Mouse (Mus musculus) liver, embryonic 16.5 days (tissue): ENCODE measurements at regions not wholly inside any gene's neighbourhood (a gene's known extent, or its start where the extent isn't known, plus 50 kb on each side); places are given as distances from the start of the nearest gene placed in this dataset.

Experiments
- ATAC-seq: fragments of 200-750 bp; cut with Nextera tagmentation; 2 replicates; pipeline ENCODE4 v1.8.0; 2017; ENCODE audit warnings: low read depth, mild to moderate bottlenecking, moderate number of reproducible peaks, moderate library complexity
- H3K27ac ChIP-seq: fragments of 300-500 bp; sonication (generic); 2 replicates; pipeline ENCODE4 v1.5.1; 2014; ENCODE audit warnings: mild to moderate bottlenecking, low read length
- H3K27me3 ChIP-seq: fragments of 300-500 bp; sonication (generic); 2 replicates; pipeline ENCODE4 v1.6.1; 2014; ENCODE audit warnings: low read depth, low read length, mixed read lengths; ENCODE audit not compliant: control insufficient read depth, insufficient read depth
- H3K36me3 ChIP-seq: fragments of 300-500 bp; sonication (generic); 2 replicates; pipeline ENCODE4 v1.6.1; 2014; ENCODE audit warnings: mild to moderate bottlenecking; ENCODE audit not compliant: control insufficient read depth, insufficient read depth
- H3K4me1 ChIP-seq: fragments of 300-500 bp; sonication (generic); 2 replicates; pipeline ENCODE4 v1.6.1; 2014; ENCODE audit warnings: low read depth, low read length, mixed read lengths; ENCODE audit not compliant: control insufficient read depth
- H3K4me2 ChIP-seq: fragments of 300-500 bp; sonication (generic); 2 replicates; pipeline ENCODE4 v1.6.1; 2014; ENCODE audit warnings: low read depth, low read length, mixed read lengths
- H3K4me3 ChIP-seq: fragments of 300-500 bp; sonication (generic); 2 replicates; pipeline ENCODE4 v1.5.1; 2014; ENCODE audit warnings: low read depth, mild to moderate bottlenecking, low read length
- H3K9ac ChIP-seq: fragments of 300-500 bp; sonication (generic); 2 replicates; pipeline ENCODE4 v1.6.1; 2014; ENCODE audit warnings: low read depth, low read length
- H3K9me3 ChIP-seq: fragments of 300-500 bp; sonication (generic); replicated peaks from 2 replicates; pipeline ENCODE4 v1.6.1; 2016; ENCODE audit warnings: low read length; ENCODE audit not compliant: control insufficient read depth
- WGBS: fragments of 180-500 bp; shearing (Covaris S2); extraction: QIAGEN DNeasy Blood & Tissue Kit; methylation state at CpG from one replicate; pipeline ENCODE4 v1.1.7; 2014; ENCODE audit not compliant: insufficient replicate concordance; 5-methylcytosine and 5-hydroxymethylcytosine counted together

GRCm38 (mm10) chr9:87387516-87387915 is 132.2 kb upstream of the Cep162 start:
- Histone ChIP-seq H3K4me2 (no peak overlapping the region), H3K9ac (no peak overlapping the region), H3K27ac (no peak overlapping the region), H3K27me3 (no peaks in the 10 kb centered on the region), H3K36me3 (no peaks in the 10 kb centered on the region), H3K4me1 (no peaks in the 10 kb centered on the region), H3K9me3 (no peaks in the 10 kb centered on the region), H3K4me3 (no peak overlapping the region)
- ATAC-seq = no peak
- WGBS = 67% methylated on average over 5 of the region's 5 CpGs

- no peak for ATAC-seq
- H3K27me3 ChIP-seq = no peaks in the 10 kb centered on the region
- H3K4me1 ChIP-seq = no peaks in the 10 kb centered on the region
- no peaks in the 10 kb centered on the region for H3K36me3 ChIP-seq
- WGBS = 53% methylated on average over 3 of the region's 3 CpGs
- H3K9ac ChIP-seq = no peak overlapping the region
- no peaks in the 10 kb centered on the region for H3K9me3 ChIP-seq
- H3K4me3 ChIP-seq = no peak overlapping the region
- H3K27ac ChIP-seq = no peak overlapping the region
- no peak overlapping the region for H3K4me2 ChIP-seq
Observed at GRCm38 (mm10) chr9:87383513-87383912, 128.2 kb upstream of the Cep162 start.

DNA sequence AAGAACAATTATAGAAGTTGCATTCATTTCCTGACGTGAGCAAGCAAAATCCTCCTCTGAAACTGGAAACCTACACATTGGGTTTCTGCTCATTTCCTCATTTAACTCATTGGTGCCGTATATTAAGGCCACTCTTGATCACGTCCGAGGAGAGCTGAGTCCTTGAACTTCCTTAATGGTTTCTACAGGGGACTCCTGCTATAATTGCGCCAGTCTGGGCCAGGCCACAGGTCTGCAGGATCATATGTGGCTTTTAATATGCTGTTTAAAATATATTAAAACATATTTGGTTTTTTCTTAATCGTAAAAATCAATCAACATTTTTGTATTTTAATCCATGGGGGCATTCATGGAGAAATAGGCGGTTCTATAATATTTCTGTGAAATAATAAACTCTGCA is 122.6 kb upstream of the Cep162 start:
- Histone ChIP-seq H3K27ac (no peak overlapping the region), H3K4me3 (no peak overlapping the region), H3K4me1 (no peaks in the 10 kb centered on the region), H3K27me3 (no peaks in the 10 kb centered on the region), H3K4me2 (no peak overlapping the region), H3K9ac (no peak overlapping the region), H3K9me3 (no peaks in the 10 kb centered on the region), H3K36me3 (no peaks in the 10 kb centered on the region)
- no peak for ATAC-seq
- 35% methylated on average over 7 of the region's 7 CpGs for WGBS

DNA sequence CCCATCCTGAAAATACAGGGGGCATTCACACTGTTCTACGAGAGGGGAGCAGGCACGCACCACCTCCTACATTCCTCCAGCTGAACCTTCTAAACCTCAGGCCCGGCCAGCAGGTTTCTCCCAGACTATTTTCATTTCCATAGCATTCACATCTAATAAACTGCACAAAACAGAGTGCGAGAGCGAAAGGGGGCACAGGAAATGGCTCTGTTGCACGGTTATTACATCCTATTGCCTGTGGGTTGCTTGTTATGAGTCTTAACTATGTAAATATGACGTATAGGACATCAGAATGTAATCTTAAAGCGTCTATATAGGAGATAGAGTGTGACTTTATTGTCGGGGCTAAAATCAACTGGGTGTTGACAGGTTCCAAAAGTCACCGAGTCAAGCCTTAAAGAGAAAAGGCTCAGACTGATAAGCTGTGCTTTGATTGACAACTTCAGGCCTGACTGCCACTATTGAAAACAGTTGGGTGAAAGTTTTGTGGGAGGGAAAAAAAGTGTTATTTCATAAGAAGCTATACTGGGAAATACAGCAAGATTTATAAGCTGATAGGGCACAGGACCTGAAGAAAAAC is 121.5 kb upstream of the Cep162 start:
- no peaks in the 10 kb centered on the region for H3K27me3 ChIP-seq
- no peak overlapping the region for H3K4me3 ChIP-seq
- no peak overlapping the region for H3K4me2 ChIP-seq
- no peak overlapping the region for H3K27ac ChIP-seq
- 57% methylated on average over 10 of the region's 10 CpGs for WGBS
- H3K36me3 ChIP-seq = no peaks in the 10 kb centered on the region
- ATAC-seq = no peak
- no peak overlapping the region for H3K9ac ChIP-seq
- H3K9me3 ChIP-seq = no peaks in the 10 kb centered on the region
- no peaks in the 10 kb centered on the region for H3K4me1 ChIP-seq

DNA sequence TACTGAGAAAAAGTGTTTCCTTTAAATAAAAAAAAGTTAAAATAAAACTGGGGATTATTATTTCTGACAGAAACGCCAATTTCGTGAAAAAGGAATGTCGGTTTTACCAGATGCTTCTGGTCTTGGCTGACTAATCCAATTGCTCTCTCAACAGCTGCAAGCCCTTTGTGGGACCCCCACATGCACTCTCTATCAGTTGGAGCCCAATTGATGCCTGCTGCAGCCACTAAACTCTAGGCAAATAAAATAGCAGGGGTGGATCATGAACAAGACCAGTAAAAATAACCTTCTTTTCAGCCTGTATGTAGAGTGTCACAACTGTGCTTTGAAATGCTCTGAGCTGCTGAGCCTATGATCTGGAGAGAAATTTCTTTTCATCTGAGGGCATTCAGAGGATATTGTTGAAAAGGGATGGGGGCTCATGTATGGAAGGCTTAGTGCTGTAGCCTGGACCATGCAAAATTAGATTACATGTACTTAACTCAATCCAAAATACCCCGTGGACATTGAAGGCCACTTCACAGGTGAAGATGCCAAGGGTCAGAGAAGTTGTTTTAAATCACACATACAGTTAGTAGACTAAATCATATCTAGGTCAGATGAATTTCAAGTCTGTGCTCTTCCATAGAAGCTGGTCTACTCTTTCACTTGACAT is 117.0 kb upstream of the Cep162 start:
- no peaks in the 10 kb centered on the region for H3K9me3 ChIP-seq
- WGBS = 54% methylated on average over 4 of the region's 4 CpGs
- no peaks in the 10 kb centered on the region for H3K27me3 ChIP-seq
- no peak overlapping the region for H3K9ac ChIP-seq
- no peaks in the 10 kb centered on the region for H3K36me3 ChIP-seq
- ATAC-seq = no peak
- H3K27ac ChIP-seq = no peak overlapping the region
- H3K4me2 ChIP-seq = no peak overlapping the region
- no peak overlapping the region for H3K4me3 ChIP-seq
- no peaks in the 10 kb centered on the region for H3K4me1 ChIP-seq

DNA sequence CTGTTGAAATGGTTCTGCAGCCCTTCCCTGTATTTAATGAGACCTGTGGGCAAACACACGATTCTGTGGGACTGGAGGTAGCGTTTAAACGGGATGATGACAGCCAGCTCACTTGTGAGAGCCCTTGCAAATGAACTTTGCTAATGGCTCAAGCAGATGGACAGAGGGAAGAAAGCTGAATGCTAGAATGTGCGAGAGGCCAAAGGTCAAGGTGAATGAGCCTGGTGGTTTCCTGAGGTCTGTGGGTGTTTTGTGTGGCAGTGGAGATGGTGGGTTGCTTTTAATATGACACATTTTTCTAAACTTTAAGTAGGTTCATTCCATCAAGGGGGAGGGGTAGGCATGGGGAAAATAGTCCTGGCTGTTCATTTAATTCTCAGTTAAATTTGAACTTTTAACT is 113.7 kb upstream of the Cep162 start:
- H3K36me3 ChIP-seq = no peaks in the 10 kb centered on the region
- H3K4me1 ChIP-seq = no peaks in the 10 kb centered on the region

DNA sequence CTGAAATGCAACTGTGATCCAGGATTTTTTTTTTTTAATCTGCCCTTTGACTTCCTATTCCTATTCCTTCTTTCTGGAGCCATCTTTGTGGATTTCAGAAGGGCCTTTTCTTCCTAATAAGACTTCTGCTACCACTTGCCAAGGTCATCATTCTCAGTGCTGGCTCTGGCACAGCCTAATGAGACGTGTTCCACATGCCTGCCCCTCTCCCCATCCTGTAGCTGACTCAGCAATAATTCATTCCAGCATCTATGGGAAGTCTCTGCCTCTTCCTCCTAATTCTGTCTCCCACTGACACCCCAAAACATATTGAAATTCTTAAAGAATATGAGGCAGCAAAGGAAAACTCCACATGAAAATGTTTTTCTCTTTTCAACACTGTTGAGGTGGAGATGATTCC is 91.7 kb upstream of the Cep162 start:
- no peaks in the 10 kb centered on the region for H3K4me1 ChIP-seq
- no peaks in the 10 kb centered on the region for H3K27me3 ChIP-seq
- H3K9me3 ChIP-seq = no peaks in the 10 kb centered on the region
- no peak for ATAC-seq
- no peak overlapping the region for H3K9ac ChIP-seq
- H3K27ac ChIP-seq = no peak overlapping the region
- 34% methylated on average over 1 of the region's 1 CpGs for WGBS
- H3K4me3 ChIP-seq = no peak overlapping the region
- no peak overlapping the region for H3K4me2 ChIP-seq
- H3K36me3 ChIP-seq = no peaks in the 10 kb centered on the region

More for the DNA sequence above, 113.7 kb upstream of the Cep162 start:
- Histone ChIP-seq H3K27me3 (no peaks in the 10 kb centered on the region), H3K27ac (no peak overlapping the region), H3K4me2 (no peak overlapping the region), H3K9ac (no peak overlapping the region), H3K9me3 (no peaks in the 10 kb centered on the region), H3K4me3 (no peak overlapping the region)
- ATAC-seq = no peak
- 30% methylated on average over 4 of the region's 4 CpGs for WGBS

DNA sequence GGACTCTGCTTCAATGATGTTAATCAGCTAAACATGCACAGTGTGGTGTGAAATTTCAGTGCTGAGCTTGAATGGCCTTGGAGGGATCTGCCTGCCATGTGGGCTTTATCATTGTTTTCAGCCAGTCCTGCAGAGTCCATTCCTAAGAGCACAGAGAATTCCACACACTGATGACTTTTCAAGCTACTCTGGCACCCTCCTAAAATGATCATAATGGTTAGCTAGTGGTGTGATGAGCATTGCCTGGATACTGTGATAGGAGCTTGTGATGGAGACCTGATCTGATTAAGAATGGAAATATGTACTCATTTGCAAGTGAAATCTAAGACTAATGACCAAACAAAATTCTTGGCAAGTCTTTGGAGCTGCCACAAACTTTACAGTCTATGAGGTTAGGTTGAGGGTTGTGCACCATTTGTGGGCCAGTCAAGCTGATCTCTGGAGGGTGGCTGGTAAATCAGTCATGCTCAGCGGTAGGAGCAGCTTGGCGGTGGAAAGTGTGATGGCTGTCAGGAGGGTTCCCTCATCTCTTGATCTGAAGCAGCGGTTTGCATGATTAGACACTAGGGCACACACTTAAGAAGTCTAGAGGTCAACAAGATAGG is 91.0 kb upstream of the Cep162 start:
- Histone ChIP-seq H3K4me3 (no peak overlapping the region), H3K27me3 (no peaks in the 10 kb centered on the region), H3K36me3 (no peaks in the 10 kb centered on the region), H3K9ac (no peak overlapping the region), H3K27ac (no peak overlapping the region), H3K9me3 (no peaks in the 10 kb centered on the region), H3K4me2 (no peak overlapping the region), H3K4me1 (no peaks in the 10 kb centered on the region)
- ATAC-seq = no peak
- WGBS = 58% methylated on average over 3 of the region's 3 CpGs

DNA sequence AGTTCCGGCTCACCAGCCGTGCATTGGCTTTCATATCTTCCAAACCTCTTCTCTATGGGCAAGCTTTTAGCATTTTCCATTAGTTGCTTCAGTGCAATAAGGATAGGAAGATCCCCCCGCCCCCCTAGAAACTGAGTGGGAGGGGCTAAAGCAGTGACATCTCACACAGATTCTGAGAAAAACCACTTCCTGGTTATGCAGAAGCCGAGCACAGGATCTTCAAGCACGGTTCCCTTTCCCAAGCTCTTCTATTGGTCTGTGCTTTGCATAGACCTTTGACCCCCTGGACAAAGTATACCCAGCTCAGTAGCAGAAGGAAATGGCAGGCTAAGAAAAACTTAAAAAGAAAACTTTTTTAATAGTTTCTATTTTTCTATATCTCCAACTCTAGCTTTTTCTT is 86.1 kb upstream of the Cep162 start:
- H3K4me3 ChIP-seq = no peak overlapping the region
- H3K9me3 ChIP-seq = no peaks in the 10 kb centered on the region
- no peak overlapping the region for H3K9ac ChIP-seq
- WGBS = 37% methylated on average over 5 of the region's 5 CpGs
- H3K36me3 ChIP-seq = no peaks in the 10 kb centered on the region
- no peaks in the 10 kb centered on the region for H3K27me3 ChIP-seq
- ATAC-seq = no peak
- no peak overlapping the region for H3K4me2 ChIP-seq
- no peaks in the 10 kb centered on the region for H3K4me1 ChIP-seq
- H3K27ac ChIP-seq = no peak overlapping the region
